In genomic region chr1:56898606-56899396, GRCm38 (mm10) we compare ENCODE assay signal across 8 mouse cellular contexts.
A peak's percentile ranks its signal among the peaks of the same experiment; 100 is the strongest.
DNase-seq lines count a peak whose midpoint lies in the region; ATAC-seq and TF ChIP-seq lines count a peak whose summit lies in the region.
"Had no signal": no experiment of that assay in that cellular context is flagged by ENCODE, and none has a peak within 500 bp of the region (broad histone marks: within the 10 kb centered on the region; RNA-seq: fewer than 3 reads in every experiment).

No protein-coding gene starts in this region.

- WGBS in midbrain, embryonic 13.5 days = 64% methylated on average over 13 of the region's 13 CpGs
- 69% methylated on average over 13 of the region's 13 CpGs for WGBS in midbrain, embryonic 10.5 days
- 55% methylated on average over 13 of the region's 13 CpGs for WGBS in hindbrain, embryonic 14.5 days
- WGBS in cerebellum, adult 2 months = 89% methylated on average over 13 of the region's 13 CpGs

- no peak for DNase-seq in midbrain, embryonic 10.5 days (ENCODE audit: low spot score)
- DNase-seq in hindbrain, embryonic 14.5 days (ENCODE audit: low spot score) = no peak
- DNase-seq in kidney, postnatal 14 days = peak; percentile 48
- peak; percentile 50 for DNase-seq in yolk sac, embryonic 10.5 days (ENCODE audit: low spot score)
- no peak for DNase-seq in cerebellum, adult 2 months
- DNase-seq in gastrocnemius, adult 2 months = no peak

- no peaks in the 10 kb centered on the region for H3K4me1 ChIP-seq in midbrain, embryonic 13.5 days (replicated peaks)
- H3K4me1 ChIP-seq in midbrain, embryonic 10.5 days = peaks cover 7% of the 10 kb centered on the region
- H3K4me1 ChIP-seq in hindbrain, embryonic 14.5 days (replicated peaks; ENCODE audit: control insufficient read depth, insufficient read depth, low read length) = no peaks in the 10 kb centered on the region
- H3K4me1 ChIP-seq in cerebellum, adult 2 months (ENCODE audit: control insufficient read depth, insufficient read depth, low read length) = no peaks in the 10 kb centered on the region

- ATAC-seq in midbrain, embryonic 13.5 days = peak; percentile 63; the same call in 1 of the 2 replicates
- ATAC-seq in hindbrain, embryonic 14.5 days (ENCODE audit: low FRiP score) = peak; percentile 42; the same call in 1 of the 2 replicates

- no peak overlapping the region for H3K9ac ChIP-seq in midbrain, embryonic 13.5 days (replicated peaks)
- no peak overlapping the region for H3K9ac ChIP-seq in hindbrain, embryonic 14.5 days
- H3K9ac ChIP-seq: embryonic facial prominence, embryonic 13.5 days had no signal

- no peaks in the 10 kb centered on the region for H3K27me3 ChIP-seq in midbrain, embryonic 13.5 days
- no peaks in the 10 kb centered on the region for H3K27me3 ChIP-seq in midbrain, embryonic 10.5 days (ENCODE audit: low read depth, poor library complexity, severe bottlenecking)
- H3K27me3 ChIP-seq in hindbrain, embryonic 14.5 days (ENCODE audit: control insufficient read depth, insufficient read depth, low read length) = no peaks in the 10 kb centered on the region
- H3K27me3 ChIP-seq in cerebellum, adult 2 months (ENCODE audit: control insufficient read depth, insufficient read depth, low read length) = no peaks in the 10 kb centered on the region; the same call in 1 of the 2 replicates
- H3K27me3 ChIP-seq: embryonic facial prominence, embryonic 13.5 days had no signal

- TF ChIP-seq CTCF in cerebellum, adult 2 months (IDR thresholded peaks at IDR 0.05; ENCODE audit: borderline replicate concordance, insufficient read depth, low read depth, low read length) = no peak
- no peak for TF ChIP-seq CTCF in gastrocnemius, adult 2 months (IDR thresholded peaks at IDR 0.05)

- H3K36me3 ChIP-seq in midbrain, embryonic 13.5 days = no peaks in the 10 kb centered on the region
- H3K36me3 ChIP-seq in midbrain, embryonic 10.5 days = peaks cover 3% of the 10 kb centered on the region; the same call in 1 of the 2 replicates
- H3K36me3 ChIP-seq in hindbrain, embryonic 14.5 days (replicated peaks; ENCODE audit: control insufficient read depth, insufficient read depth) = no peaks in the 10 kb centered on the region

- no peak for TF ChIP-seq POLR2A in cerebellum, adult 2 months (IDR thresholded peaks at IDR 0.05; ENCODE audit: borderline replicate concordance, insufficient read depth, low read length)

- H3K27ac ChIP-seq in midbrain, embryonic 13.5 days = no peak overlapping the region
- no peak overlapping the region for H3K27ac ChIP-seq in midbrain, embryonic 10.5 days (replicated peaks)
- H3K27ac ChIP-seq in hindbrain, embryonic 14.5 days = no peak overlapping the region
- H3K27ac ChIP-seq in cerebellum, adult 2 months (ENCODE audit: insufficient read depth, low read length) = no peak overlapping the region
- no peak overlapping the region for H3K27ac ChIP-seq in gastrocnemius, adult 2 months
- H3K27ac ChIP-seq: embryonic facial prominence, embryonic 13.5 days had no signal

- H3K4me2 ChIP-seq in midbrain, embryonic 13.5 days (replicated peaks) = peak overlapping the region; percentile 13; the same call in 1 of the 2 replicates
- peak overlapping the region; percentile 37 for H3K4me2 ChIP-seq in hindbrain, embryonic 14.5 days (replicated peaks)
- H3K4me2 ChIP-seq: embryonic facial prominence, embryonic 13.5 days had no signal

- H3K9me3 ChIP-seq in midbrain, embryonic 13.5 days = no peaks in the 10 kb centered on the region
- H3K9me3 ChIP-seq in midbrain, embryonic 10.5 days (replicated peaks) = no peaks in the 10 kb centered on the region
- no peaks in the 10 kb centered on the region for H3K9me3 ChIP-seq in hindbrain, embryonic 14.5 days (ENCODE audit: control insufficient read depth, low read length)
- H3K9me3 ChIP-seq: embryonic facial prominence, embryonic 13.5 days had no signal

- intact Hi-C loops in gastrocnemius, adult 2 months (cut with DNase I) = no loop called here

- no peak overlapping the region for H3K4me3 ChIP-seq in midbrain, embryonic 13.5 days (replicated peaks)
- no peak overlapping the region for H3K4me3 ChIP-seq in midbrain, embryonic 10.5 days
- H3K4me3 ChIP-seq in hindbrain, embryonic 14.5 days (replicated peaks; ENCODE audit: low read length) = no peak overlapping the region
- H3K4me3 ChIP-seq in cerebellum, adult 2 months (replicated peaks; ENCODE audit: insufficient read depth, low read depth, low read length) = no peak overlapping the region
- no peak overlapping the region for H3K4me3 ChIP-seq in gastrocnemius, adult 2 months
- H3K4me3 ChIP-seq: embryonic facial prominence, embryonic 13.5 days had no signal

Comparison
In these comparisons a context has a peak if more than half of its experiments do, and no peak if none do; other contexts are left out.
1. DNase-seq: peak in kidney, postnatal 14 days (single experiment) and yolk sac, embryonic 10.5 days (single experiment); none in midbrain, embryonic 10.5 days (single experiment), hindbrain, embryonic 14.5 days (single experiment), cerebellum, adult 2 months (0 of 2) and gastrocnemius, adult 2 months (single experiment).